Mouse (Mus musculus): Measurements from ENCODE around the gene Lgsn. TPM values are rescaled to one million over a fixed set of nuclear protein-coding genes. Genes with fewer than 3 reads are reported as not detected.

Gene Lgsn
- polyA plus RNA-seq, 1 experiment from 2014 or later = not detected

Other genes starting within 250 kb of the Lgsn start
- not detected in 2 replicates for gene AC153137.1, start 198.4 kb upstream of the Lgsn start, polyA plus RNA-seq (2014; fragmentation: Nextera tagmentation; extraction: Ambion mirVana)
- not detected in 2 replicates for gene 4931428L18Rik, start 46.3 kb downstream of the Lgsn start, polyA plus RNA-seq (2014; fragmentation: Nextera tagmentation; extraction: Ambion mirVana)
- not detected in 2 replicates for gene Pih1d3, start 46.4 kb downstream of the Lgsn start, polyA plus RNA-seq (2014; fragmentation: Nextera tagmentation; extraction: Ambion mirVana)

Data from forebrain, embryonic 14.5 days (tissue).